Mouse (Mus musculus): ENCODE measurements around the gene Gm21860. TPM values are rescaled to one million over a fixed set of nuclear protein-coding genes. Genes with fewer than 3 reads are reported as not detected.
"Not testable (repeated sequence)": the region's sequence is repeated elsewhere in the genome, so short reads cannot be mapped to it uniquely, and the experiment has no call there.

Gene Gm21860
- total and polyA plus RNA-seq, 3 experiments, result not detected

DNA sequence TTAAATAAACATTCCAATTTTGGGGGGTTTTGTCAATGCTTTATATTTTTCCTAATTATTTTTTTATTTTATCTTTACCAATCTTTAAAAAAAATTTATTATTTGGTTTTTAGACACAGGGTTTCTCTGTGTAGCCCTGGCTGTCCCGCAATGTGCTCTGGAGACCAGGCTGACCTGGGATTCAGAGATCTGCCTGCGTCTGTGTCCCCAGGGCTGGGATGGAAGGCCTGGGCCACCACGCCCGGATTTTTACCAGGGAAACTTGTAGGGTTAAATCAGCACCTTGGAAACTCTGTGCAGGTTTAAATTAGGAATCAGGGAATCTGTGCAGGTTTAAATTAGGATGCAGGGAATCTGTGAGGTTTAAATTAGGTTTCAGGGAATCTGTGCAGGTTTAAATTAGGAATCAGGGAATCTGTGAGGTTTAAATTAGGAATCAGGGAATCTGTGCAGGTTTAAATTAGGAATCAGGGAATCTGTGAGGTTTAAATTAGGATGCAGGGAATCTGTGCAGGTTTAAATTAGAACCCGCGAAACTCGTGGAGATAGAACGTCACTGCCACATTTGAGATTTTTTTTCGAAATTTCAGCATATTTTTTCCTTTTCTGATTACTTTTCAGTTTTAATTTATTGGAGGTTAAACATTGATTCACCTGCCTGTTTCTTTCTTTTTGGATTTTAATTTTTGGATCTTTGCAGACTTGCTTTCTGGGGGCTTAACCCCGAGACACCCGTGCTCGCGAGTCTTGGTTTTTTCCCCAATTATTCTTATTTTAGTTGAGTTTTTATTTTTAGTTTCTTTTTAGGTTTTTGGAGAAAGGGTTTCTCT lies 35.0 kb downstream of the Gm21860 start:
- H3K9me3 ChIP-seq (replicated peaks; ENCODE audit: low read length); H3K9ac ChIP-seq (ENCODE audit: insufficient read depth, low read depth); in situ Hi-C loops (cut with MboI; ENCODE audit: low pct_ligation_motif_present, low pct_unique_long_range_greater_than_20kb, low sequenced_read_pairs); H3K4me1 ChIP-seq (ENCODE audit: control insufficient read depth in 1 of 2, insufficient read depth in 2 of 2); H3K27ac ChIP-seq (ENCODE audit: insufficient read depth, low read depth); H3K4me2 ChIP-seq (ENCODE audit: insufficient read depth, low read depth, poor library complexity, severe bottlenecking); H3K4me3 ChIP-seq (replicated peaks in 1 of 3; ENCODE audit: low read depth in 2 of 3, low read length in 2 of 3, poor library complexity in 1 of 3); dilution Hi-C loops (cut with MboI; ENCODE audit: extremely low pct_ligation_motif_present, extremely low pct_unique_long_range_greater_than_20kb, low sequenced_read_pairs); H3K79me2 ChIP-seq (replicated peaks; ENCODE audit: control insufficient read depth, extremely low read depth, insufficient read depth, poor library complexity, severe bottlenecking); H3K27me3 ChIP-seq (replicated peaks): not testable (repeated sequence)
- peak; percentile 40 for DNase-seq (ENCODE audit: extremely low read depth)
- peaks cover 10% of the 10 kb centered on the region in 2 experiments for H3K36me3 ChIP-seq (replicated peaks in 1 of 2; ENCODE audit: control insufficient read depth in 1 of 2, insufficient read depth in 1 of 2, low read length in 1 of 2)

DNA sequence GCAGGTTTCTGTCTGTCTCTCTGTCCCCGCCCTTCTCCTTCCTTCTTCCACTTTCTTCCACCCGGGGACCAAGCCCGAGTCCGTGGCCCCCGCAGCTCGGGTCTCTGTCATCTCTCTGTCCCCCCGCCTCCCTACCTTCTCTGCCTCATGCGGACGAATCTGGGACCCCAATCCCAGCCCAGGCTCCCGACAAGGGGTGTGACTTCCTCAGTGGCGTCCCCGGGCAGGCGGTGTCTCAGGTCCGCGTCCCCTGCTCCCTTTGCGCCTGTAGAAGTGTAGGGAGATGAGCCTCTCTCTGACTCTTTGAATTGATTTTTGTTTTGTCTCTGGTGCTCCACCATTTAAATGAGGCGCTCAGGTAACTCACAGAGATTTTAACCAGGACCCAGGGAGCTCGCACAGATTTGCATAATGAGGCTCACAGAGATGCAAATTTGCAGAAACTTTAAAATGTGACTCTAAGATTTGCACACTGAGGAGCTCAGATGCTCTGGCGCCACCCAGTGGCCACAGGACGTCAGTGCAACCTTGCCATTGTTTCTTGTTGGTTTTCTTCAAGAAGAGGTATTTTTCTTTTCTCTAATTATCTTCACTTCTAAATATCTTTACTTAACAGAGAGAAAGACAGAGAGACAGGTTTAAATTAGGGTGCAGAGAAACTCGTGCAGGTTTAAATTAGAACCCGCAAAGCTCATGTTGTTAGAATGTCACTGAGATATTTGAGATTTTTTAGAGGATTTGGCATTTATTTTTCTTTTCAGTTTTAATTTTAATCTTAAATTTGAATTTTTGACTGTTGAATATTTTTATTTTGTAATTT lies 35.8 kb downstream of the Gm21860 start:
- dilution Hi-C loops (cut with MboI; ENCODE audit: extremely low pct_ligation_motif_present, extremely low pct_unique_long_range_greater_than_20kb, low sequenced_read_pairs); in situ Hi-C loops (cut with MboI; ENCODE audit: low pct_ligation_motif_present, low pct_unique_long_range_greater_than_20kb, low sequenced_read_pairs): not testable (repeated sequence)

DNA sequence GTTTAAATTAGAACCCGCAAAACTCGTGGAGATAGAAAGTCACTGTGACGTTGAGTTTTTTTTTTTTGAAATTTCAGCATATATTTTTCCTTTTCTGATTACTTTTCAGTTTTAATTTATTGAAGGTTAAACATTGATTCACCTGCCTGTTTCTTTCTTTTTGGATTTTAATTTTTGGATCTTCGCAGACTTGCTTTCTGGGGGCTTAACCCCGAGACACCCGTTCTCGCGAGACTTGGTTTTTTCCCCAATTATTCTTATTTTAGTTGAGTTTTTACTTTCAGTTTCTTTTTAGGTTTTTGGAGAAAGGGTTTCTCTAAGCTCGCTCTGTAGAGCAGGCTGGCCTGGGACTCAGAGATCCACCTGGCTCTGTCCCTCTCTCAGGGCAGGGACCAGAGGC lies 36.6 kb downstream of the Gm21860 start:
- DNase-seq (ENCODE audit: extremely low read depth), result peak; percentile 57

More for the DNA sequence above, 35.8 kb downstream of the Gm21860 start:
- Histone ChIP-seq H3K9ac (ENCODE audit: insufficient read depth, low read depth) (peak overlapping the region; percentile 21; the same call in 1 of the 2 replicates), H3K27ac (ENCODE audit: insufficient read depth, low read depth) (peak overlapping the region; percentile 62), H3K4me3 (replicated peaks in 1 of 3; ENCODE audit: low read depth in 2 of 3, low read length in 2 of 3, poor library complexity in 1 of 3) (peak overlapping the region; percentile 27 to 58 (median 49)), H3K4me2 (ENCODE audit: insufficient read depth, low read depth, poor library complexity, severe bottlenecking) (peak overlapping the region; percentile 19; the same call in 1 of the 2 replicates)
- not testable (repeated sequence) for H3K9me3 ChIP-seq (replicated peaks; ENCODE audit: low read length); H3K27me3 ChIP-seq (replicated peaks); H3K79me2 ChIP-seq (replicated peaks; ENCODE audit: control insufficient read depth, extremely low read depth, insufficient read depth, poor library complexity, severe bottlenecking); H3K36me3 ChIP-seq (replicated peaks in 1 of 2; ENCODE audit: control insufficient read depth in 1 of 2, insufficient read depth in 1 of 2, low read length in 1 of 2); H3K4me1 ChIP-seq (ENCODE audit: control insufficient read depth in 1 of 2, insufficient read depth in 2 of 2)
- DNase-seq (ENCODE audit: extremely low read depth), result peak; percentile 53

DNA sequence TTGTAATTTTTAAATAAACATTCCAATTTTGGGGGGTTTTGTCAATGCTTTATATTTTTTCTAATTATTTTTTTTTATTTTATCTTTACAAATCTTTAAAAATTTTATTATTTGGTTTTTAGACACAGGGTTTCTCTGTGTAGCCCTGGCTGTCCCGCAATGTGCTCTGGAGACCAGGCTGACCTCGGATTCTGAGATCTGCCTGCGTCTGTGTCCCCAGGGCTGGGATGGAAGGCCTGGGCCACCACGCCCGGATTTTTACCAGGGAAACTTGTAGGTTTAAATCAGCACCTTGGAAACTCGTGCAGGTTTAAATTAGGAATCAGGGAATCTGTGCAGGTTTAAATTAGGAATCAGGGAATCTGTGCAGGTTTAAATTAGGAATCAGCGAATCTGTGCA lies 37.1 kb downstream of the Gm21860 start:
- H3K9me3 ChIP-seq (replicated peaks; ENCODE audit: low read length); H3K4me1 ChIP-seq (ENCODE audit: control insufficient read depth in 1 of 2, insufficient read depth in 2 of 2); DNase-seq (ENCODE audit: extremely low read depth); H3K36me3 ChIP-seq (replicated peaks in 1 of 2; ENCODE audit: control insufficient read depth in 1 of 2, insufficient read depth in 1 of 2, low read length in 1 of 2); H3K79me2 ChIP-seq (replicated peaks; ENCODE audit: control insufficient read depth, extremely low read depth, insufficient read depth, poor library complexity, severe bottlenecking); dilution Hi-C loops (cut with MboI; ENCODE audit: extremely low pct_ligation_motif_present, extremely low pct_unique_long_range_greater_than_20kb, low sequenced_read_pairs); H3K4me3 ChIP-seq (replicated peaks in 1 of 3; ENCODE audit: low read depth in 2 of 3, low read length in 2 of 3, poor library complexity in 1 of 3); H3K27me3 ChIP-seq (replicated peaks); in situ Hi-C loops (cut with MboI; ENCODE audit: low pct_ligation_motif_present, low pct_unique_long_range_greater_than_20kb, low sequenced_read_pairs); H3K9ac ChIP-seq (ENCODE audit: insufficient read depth, low read depth); H3K4me2 ChIP-seq (ENCODE audit: insufficient read depth, low read depth, poor library complexity, severe bottlenecking); H3K27ac ChIP-seq (ENCODE audit: insufficient read depth, low read depth): not testable (repeated sequence)

More for the DNA sequence above, 36.6 kb downstream of the Gm21860 start:
- H3K4me3 ChIP-seq (replicated peaks in 1 of 3; ENCODE audit: low read depth in 2 of 3, low read length in 2 of 3, poor library complexity in 1 of 3); H3K4me1 ChIP-seq (ENCODE audit: control insufficient read depth in 1 of 2, insufficient read depth in 2 of 2); H3K9me3 ChIP-seq (replicated peaks; ENCODE audit: low read length); dilution Hi-C loops (cut with MboI; ENCODE audit: extremely low pct_ligation_motif_present, extremely low pct_unique_long_range_greater_than_20kb, low sequenced_read_pairs); H3K79me2 ChIP-seq (replicated peaks; ENCODE audit: control insufficient read depth, extremely low read depth, insufficient read depth, poor library complexity, severe bottlenecking); H3K27ac ChIP-seq (ENCODE audit: insufficient read depth, low read depth); H3K27me3 ChIP-seq (replicated peaks); in situ Hi-C loops (cut with MboI; ENCODE audit: low pct_ligation_motif_present, low pct_unique_long_range_greater_than_20kb, low sequenced_read_pairs); H3K4me2 ChIP-seq (ENCODE audit: insufficient read depth, low read depth, poor library complexity, severe bottlenecking); H3K36me3 ChIP-seq (replicated peaks in 1 of 2; ENCODE audit: control insufficient read depth in 1 of 2, insufficient read depth in 1 of 2, low read length in 1 of 2); H3K9ac ChIP-seq (ENCODE audit: insufficient read depth, low read depth): not testable (repeated sequence)

Other genes starting within 250 kb of the Gm21860 start
- gene Gm47283, start 29.9 kb upstream of the Gm21860 start, total RNA-seq (2012; rRNA removed), result not detected in 2 replicates
- not detected in 2 replicates for gene Gm47283, start 29.9 kb upstream of the Gm21860 start, total RNA-seq (2014; rRNA removed)
- gene Gm47283, start 29.9 kb upstream of the Gm21860 start, polyA plus RNA-seq (2012; ENCODE audit: insufficient read length, low read depth), result not detected in 2 replicates
- gene Gm21748, start 84.4 kb upstream of the Gm21860 start, total RNA-seq (2012; rRNA removed), result not detected in 2 replicates
- gene Gm21748, start 84.4 kb upstream of the Gm21860 start, total RNA-seq (2014; rRNA removed), result not detected in 2 replicates
- not detected in 2 replicates for gene Gm21748, start 84.4 kb upstream of the Gm21860 start, polyA plus RNA-seq (2012; ENCODE audit: insufficient read length, low read depth)